Mouse (Mus musculus) kidney, postnatal 14 days (tissue): Measurements from ENCODE around the gene Pard3.

Experiments
- DNase-seq: peaks from one replicate; pipeline ENCODE4 v3.0.0; 2022; ENCODE audit warnings: mixed read lengths

Gene Pard3

DNA sequence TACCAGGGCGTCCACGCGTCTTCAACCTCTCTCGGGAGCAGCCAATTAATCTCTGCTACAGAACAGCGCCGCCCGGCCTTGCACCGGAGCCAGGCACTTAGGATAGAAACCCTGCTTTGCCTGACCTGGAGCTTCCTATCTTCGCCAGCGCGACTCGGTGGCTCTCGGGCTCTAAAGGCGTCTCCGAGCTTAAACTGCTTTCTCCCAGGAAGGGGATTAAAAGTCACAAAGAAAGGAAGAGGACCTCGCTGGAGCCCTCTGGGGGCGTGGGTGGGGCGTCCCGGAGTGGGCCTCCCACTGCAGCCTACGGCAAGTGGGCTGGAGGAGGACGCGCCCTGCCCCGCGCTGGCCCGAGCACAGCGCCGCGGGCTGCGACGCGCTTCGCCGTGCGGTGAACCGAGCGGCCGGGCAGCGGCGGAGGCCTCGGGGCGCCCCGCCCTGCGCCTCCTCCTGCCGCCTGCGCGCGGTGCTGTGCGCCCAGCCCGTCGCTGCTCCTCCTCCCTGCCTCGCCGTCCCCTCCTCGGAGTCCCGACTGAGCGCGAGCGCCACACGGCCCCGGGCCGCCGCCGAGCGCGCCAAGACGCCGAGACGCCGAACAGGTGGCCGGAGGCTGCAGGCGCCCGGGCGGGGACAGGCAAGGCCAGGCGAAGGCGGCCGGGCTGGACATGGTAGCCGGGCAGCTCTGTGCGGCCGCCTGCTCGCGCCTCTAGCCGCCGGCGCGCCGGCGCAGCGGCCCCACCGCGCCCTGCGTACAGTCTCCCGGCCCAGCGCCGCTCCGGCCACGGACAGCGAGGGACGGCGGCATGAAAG lies at the start of gene Pard3:
Gene Pard3 (plus strand): TSS at position 343 of the 810 bp plus-strand sequence.
- DNase-seq, result peak; percentile 89

DNA sequence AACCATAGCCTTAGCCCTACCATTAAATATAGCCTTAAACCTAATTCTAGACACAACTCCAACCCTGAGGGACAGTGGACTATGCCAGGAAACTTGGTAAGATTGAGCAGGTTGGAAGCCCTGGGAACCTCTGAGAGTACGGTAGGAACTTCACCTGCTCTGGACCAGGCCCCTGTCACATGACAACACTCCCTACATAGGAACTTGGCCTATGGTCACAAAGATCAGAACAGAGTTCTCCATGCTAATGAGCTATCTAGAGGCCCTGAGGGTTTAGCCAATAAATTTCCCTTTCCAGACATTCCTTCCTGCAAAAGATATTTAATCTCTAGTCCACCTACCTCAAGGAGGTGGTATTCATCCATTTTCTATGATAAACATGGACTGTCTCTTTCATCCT lies 41.9 kb upstream of the Pard3 start:
- DNase-seq, result no peak

- peak; percentile 6 for DNase-seq
These were observed 38.4 kb upstream of the Pard3 start for GRCm38 (mm10) chr8:127025256-127025717.

GRCm38 (mm10) chr8:127025775-127026174 lies 37.9 kb upstream of the Pard3 start:
- no peak for DNase-seq

GRCm38 (mm10) chr8:127031476-127031875 lies 32.2 kb upstream of the Pard3 start:
- no peak for DNase-seq

GRCm38 (mm10) chr8:127038928-127039327 lies 24.8 kb upstream of the Pard3 start:
- DNase-seq, result peak; percentile 12

DNA sequence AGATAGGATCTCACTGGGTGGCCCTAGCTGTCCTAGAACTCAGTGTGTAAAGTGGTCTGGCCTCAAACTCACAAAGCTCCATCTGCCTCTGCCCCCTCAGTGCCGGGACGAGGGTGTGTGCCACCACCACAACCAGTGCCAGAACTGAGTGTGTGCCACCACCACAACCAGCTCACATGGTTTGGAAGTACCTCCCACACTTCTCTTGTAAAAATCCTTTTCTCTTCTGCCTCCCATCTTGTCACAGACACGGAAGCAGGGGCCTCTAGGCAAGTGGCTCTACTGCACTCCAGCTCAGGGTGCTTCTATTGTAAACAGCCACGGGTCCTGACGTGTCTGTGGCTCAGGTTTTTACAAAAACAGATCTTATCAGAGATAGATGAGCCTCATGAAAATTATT lies 13.7 kb upstream of the Pard3 start:
- no peak for DNase-seq

DNA sequence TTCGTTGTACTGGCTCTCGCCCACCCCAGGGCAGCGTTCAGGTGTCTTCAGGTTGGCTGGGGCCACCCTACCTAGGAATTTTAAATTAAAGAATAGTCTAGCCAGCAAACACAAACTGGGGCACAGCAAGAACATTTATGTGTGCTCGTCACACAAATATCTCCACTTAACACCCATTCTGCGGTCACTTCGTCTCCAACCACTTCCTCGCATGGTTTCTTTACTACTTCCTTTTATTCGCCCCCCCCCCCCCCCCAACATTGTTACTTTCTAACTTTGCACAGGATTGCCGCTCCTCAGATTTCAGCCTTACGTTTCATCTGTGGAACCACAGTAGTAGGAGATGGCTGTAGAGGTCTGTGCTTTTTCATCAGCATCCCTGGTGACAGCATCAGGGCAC lies 11.6 kb upstream of the Pard3 start:
- no peak for DNase-seq

DNA sequence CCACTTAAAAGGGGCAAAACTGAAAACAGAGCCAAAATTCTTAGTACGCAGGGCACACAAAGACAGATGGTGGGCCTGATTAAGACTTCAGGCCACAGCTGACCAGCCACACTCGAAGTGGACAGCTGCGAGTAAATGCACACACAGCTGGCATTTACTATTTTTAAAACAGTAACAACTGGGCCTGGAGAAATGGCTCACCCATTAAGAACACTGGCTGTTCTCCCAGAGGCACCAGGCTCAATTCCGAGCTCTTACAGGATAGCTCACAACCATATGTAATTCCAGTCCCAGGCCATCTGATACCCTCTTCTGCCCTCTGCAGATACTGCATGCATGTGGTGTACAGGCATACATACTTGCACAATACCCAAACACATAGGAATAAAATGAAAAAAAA lies 8.6 kb upstream of the Pard3 start:
- no peak for DNase-seq

GRCm38 (mm10) chr8:127058759-127059158 lies 4.9 kb upstream of the Pard3 start:
- DNase-seq, result no peak

DNA sequence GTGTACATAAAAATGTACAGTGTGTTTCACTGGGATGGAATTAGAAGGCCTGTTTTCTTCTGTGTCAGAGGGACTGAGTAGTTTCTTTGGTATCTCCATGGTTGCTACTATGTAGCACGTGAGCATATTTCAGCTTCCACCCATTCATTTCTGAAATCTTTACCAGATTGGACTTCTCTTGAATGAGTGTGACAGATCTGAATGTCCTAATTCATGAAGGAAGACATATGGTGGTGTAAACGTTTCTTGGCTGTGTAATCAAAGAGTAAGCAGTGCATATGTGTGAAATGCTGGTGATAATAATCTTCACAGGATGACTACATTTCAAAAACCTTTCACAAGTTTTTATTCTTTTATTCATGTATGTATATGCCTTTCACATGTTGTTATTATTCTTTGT lies 3.9 kb upstream of the Pard3 start:
- no peak for DNase-seq

DNA sequence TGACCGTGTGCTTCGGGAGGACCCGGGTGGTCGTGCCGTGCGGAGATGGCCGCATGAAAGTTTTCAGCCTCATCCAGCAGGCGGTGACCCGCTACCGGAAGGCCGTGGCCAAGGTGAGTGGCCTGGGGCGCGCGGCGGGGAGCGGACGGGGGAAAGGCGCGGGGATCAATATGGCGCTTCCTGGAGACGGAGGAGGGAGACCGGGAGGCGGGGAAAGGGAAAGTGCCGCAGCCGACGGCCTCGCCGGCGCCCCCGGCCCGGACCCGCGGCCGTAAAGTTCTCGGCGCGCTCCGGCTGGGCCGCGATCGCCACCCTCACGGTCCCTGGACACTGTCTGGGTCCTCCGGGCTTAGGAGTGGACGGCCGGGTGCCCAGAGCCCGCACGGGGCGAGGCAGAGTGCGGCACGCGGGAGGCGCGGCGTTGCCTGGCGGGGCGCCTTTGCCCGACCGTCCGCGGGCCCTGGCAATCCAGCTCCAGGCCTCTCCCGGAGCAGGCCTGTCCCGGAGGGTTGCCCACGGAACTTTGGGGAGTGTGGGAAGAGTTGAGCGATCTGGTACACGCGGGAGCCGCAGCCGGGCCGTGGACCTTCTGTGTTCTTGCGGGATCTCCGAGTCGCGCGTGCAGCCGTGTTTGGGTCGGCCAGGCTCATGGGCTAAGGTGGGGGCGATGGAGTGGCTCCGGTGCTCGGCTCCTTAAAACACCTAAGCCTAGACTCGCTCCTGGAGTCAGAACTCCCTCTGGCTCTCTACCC lies 844 bp downstream of the Pard3 start:
- peak; percentile 69 for DNase-seq

- DNase-seq, result no peak
These were observed 1.4 kb downstream of the Pard3 start for GRCm38 (mm10) chr8:127065113-127065473.

DNA sequence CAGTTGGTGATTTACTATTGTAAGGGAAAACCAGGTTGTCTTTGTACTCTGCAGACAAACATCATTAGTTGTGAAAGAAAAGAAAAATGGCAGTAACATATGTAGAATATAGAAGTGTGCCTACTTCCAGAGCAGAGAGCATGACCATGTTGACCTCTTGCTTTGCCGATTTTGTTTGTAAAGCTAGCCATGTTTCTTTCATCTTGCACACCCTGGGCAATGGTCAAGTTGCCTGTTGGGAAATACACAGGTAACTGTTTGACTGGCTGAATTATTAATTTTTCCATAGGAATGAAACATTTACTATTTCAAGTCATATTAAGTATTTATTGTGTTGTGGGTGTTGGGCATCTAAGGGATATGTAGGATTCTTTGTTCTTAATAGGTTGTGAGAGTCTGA lies 2.1 kb downstream of the Pard3 start:
- no peak for DNase-seq

- DNase-seq, result no peak
These were observed 2.8 kb downstream of the Pard3 start for GRCm38 (mm10) chr8:127066501-127066900.

DNA sequence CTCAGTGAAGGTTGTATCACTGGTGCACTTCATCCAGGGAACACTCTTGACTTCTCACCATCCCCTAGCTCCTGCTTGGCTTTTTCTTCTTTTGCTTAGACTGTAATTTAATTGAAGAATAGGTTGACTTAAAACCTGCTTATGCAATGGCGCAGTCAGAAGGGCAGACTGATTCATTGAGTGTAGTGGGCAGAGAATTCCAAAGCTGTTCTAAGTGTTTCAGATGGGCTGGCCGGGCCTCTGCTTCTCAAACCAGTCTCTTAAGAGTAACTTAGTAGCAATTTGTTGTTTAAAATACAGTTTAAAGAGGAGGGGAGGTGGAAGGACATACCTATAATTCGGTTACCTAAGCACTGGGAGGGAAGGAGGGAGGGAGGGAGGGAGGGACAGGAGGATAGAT lies 5.0 kb downstream of the Pard3 start:
- no peak for DNase-seq

GRCm38 (mm10) chr8:127070225-127070624 lies 6.5 kb downstream of the Pard3 start:
- DNase-seq, result peak; percentile 81

GRCm38 (mm10) chr8:127073052-127073618 lies 9.4 kb downstream of the Pard3 start:
- DNase-seq, result no peak

DNA sequence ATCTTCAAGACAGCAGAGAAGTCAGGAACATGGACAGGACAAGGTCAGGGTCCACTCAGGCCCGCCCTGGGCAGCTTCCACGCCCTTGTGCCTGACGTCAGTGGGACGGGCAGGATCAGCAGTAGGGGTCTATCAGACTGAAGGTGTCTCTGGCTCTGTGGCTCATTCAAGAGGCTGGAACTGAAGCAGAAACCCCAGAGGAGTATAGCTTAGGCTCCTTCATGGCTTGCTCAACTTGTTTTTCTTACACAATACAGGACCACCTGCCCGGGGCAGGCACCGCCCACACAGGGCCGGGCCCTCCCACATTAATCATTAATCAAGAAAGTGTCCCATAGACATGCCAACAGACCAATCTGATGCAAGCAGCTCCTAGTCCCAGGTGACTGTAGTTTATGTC lies 12.8 kb downstream of the Pard3 start:
- DNase-seq, result peak; percentile 79

- DNase-seq, result no peak
These were observed 15.6 kb downstream of the Pard3 start for GRCm38 (mm10) chr8:127079244-127079805.

- DNase-seq, result no peak
These were observed 17.6 kb downstream of the Pard3 start for GRCm38 (mm10) chr8:127081297-127081696.

GRCm38 (mm10) chr8:127082486-127082885 lies 18.8 kb downstream of the Pard3 start:
- no peak for DNase-seq

- no peak for DNase-seq
These were observed 20.9 kb downstream of the Pard3 start for GRCm38 (mm10) chr8:127084565-127084964.

GRCm38 (mm10) chr8:127087434-127087833 lies 23.7 kb downstream of the Pard3 start:
- no peak for DNase-seq
